Mouse (Mus musculus): ENCODE data around the gene St5.

DNA sequence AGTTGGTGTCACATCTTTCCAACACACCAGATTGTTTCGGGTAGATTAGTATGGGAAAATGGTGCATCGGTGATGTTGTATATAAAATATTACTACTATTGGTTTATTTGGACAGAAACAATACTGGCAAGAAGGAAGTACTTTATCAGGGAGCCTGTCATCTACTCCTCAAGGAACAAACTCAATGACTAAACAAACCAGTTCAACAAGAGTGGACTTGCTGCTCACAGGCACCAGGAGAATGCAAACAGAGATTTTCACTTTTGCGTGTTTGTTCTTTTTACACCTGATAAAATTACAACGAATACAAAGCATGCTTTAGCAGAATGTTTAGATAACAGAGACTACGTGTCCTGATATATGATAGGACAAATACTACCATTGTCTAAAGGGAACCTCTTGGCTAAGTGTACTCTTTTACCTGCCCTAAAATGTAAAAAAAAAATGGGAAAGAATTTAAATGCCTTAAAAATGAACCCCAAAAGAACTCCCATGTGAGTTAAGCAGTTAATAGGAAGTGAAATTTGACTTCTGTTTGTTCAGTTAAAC, 36.5 kb upstream of the St5 start:
- no peak for TF ChIP-seq POLR2A (IDR thresholded peaks at IDR 0.05; ENCODE audit: control insufficient read depth, extremely low read depth, insufficient read depth, low read length, poor library complexity)
- TF ChIP-seq CTCF (IDR thresholded peaks at IDR 0.05; ENCODE audit: borderline replicate concordance, control insufficient read depth, extremely low read depth, insufficient read depth, low read length, poor library complexity), result no peak
